Mouse (Mus musculus) heart, adult 2 months (tissue): ENCODE results near the gene Six2.

Experiments
- CTCF ChIP-seq: fragments of 200-600 bp; IDR thresholded peaks from 2 replicates; pipeline ENCODE4 v1.8.1; 2022; ENCODE audit warnings: antibody characterized with exemption, mild to moderate bottlenecking, moderate library complexity
- EP300 ChIP-seq: fragments of 200-500 bp; IDR thresholded peaks from 2 replicates; pipeline ENCODE4 v1.6.1; 2011; ENCODE audit warnings: low read depth, low read length, control low read depth; ENCODE audit not compliant: insufficient read depth
- POLR2A ChIP-seq: fragments of 200-500 bp; IDR thresholded peaks from 2 replicates; pipeline ENCODE4 v1.6.1; 2011; ENCODE audit warnings: mild to moderate bottlenecking, low read depth, low read length, control low read depth; ENCODE audit not compliant: insufficient read depth

DNA sequence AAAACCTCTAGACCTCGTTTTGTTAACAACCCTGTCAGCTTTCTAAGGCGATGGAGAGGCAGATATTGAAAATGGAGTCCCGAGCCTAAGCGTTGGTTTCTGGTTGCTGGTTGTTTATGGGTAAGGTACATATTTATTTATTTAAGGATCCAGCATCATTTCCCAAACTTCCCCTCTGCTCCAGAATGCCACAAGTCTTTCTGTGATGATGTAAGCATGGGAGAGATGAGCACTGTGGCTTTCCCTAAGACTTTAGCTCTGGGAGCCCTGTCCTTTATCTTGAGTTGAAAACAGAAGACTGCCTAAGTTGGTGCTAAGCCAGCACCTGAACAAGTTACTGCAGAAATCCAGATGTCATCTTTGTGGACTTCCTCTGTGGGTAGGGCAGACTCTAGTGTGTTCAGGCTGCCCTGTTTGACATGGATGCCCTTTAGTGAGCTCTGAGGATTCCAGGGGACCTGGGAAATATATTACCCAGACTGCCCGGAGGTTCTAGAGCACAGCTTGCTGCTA lies 1.8 kb upstream of the Six2 start:
- TF ChIP-seq CTCF = no peak
- TF ChIP-seq POLR2A = no peak
- no peak for TF ChIP-seq EP300
